10 mouse cellular contexts compared by ENCODE assay signal in genomic region chr11:103811246-103811645, GRCm38 (mm10). TPM values are rescaled to one million over a fixed set of nuclear protein-coding genes. Genes with fewer than 3 reads are reported as not detected.
DNase-seq lines count a peak whose midpoint lies in the region.
"Had no signal": no experiment of that assay in that cellular context is flagged by ENCODE, and none has a peak within 500 bp of the region (broad histone marks: within the 10 kb centered on the region; RNA-seq: fewer than 3 reads in every experiment).

No protein-coding gene starts in this region.

- DNase-seq in cerebellum, adult 9-11 months, result peak; percentile 33
- no peak for DNase-seq in cerebellum, postnatal 36 days
- peak; percentile 42 to 44 for DNase-seq in layer of hippocampus, adult 8-10 months (ENCODE audit: low spot score in 2 of 2)
- no peak for DNase-seq in layer of hippocampus, postnatal 14 days (ENCODE audit: low spot score in 2 of 2)
- DNase-seq in left cerebral cortex, postnatal 36 days (ENCODE audit: low spot score in 2 of 2), result peak; percentile 66 to 68
- peak; percentile 64 to 65 for DNase-seq in right cerebral cortex, adult 2 months (ENCODE audit: low spot score in 2 of 2)
- DNase-seq in gastrocnemius, postnatal 36 days, result no peak
- no peak for DNase-seq in heart, adult 11 months
- DNase-seq: adrenal gland, postnatal 36 days; cerebellum, adult 18-20 months had no signal

- intact Hi-C loops in left cerebral cortex, postnatal 36 days (cut with DNase I), result no loop called here
- intact Hi-C loops in gastrocnemius, postnatal 36 days (cut with DNase I), result no loop called here

RNA-seq across cellular contexts. Expression of gene Wnt3, which starts 37.3 kb away (rescaled TPM):
- 1 to 10 TPM in 2 of 4 experiments, under 1 TPM in 2; 0.93 to 2.0 (median 1.2) TPM for total RNA-seq in layer of hippocampus, adult 8-10 months (2022)
- 1 to 10 TPM; 2.0 to 2.9 TPM for total RNA-seq in layer of hippocampus, postnatal 14 days (2021)
- 1 to 10 TPM; 1.2 to 1.8 TPM for total RNA-seq in left cerebral cortex, postnatal 36 days (2021)
- not detected for total RNA-seq in gastrocnemius, postnatal 36 days (2021)

Comparison
In these comparisons a context has a peak if more than half of its experiments do, and no peak if none do; other contexts are left out.
1. DNase-seq: peak in cerebellum, adult 9-11 months (single experiment), layer of hippocampus, adult 8-10 months (2 of 2), left cerebral cortex, postnatal 36 days (2 of 2) and right cerebral cortex, adult 2 months (2 of 2); none in cerebellum, postnatal 36 days (0 of 2), layer of hippocampus, postnatal 14 days (0 of 2), gastrocnemius, postnatal 36 days (0 of 2) and heart, adult 11 months (single experiment).